Mouse (Mus musculus) c-Kit-negative CD71-positive TER-119-positive erythroid progenitor cells, embryonic 14.5 days (primary cell): ENCODE results near the gene Prss53.

ENCODE experiments used
- DNase-seq: peaks from one replicate; pipeline ENCODE4 v3.0.0-alpha.2; 2013; ENCODE audit warnings: low read depth, low spot score

Gene Prss53

DNA sequence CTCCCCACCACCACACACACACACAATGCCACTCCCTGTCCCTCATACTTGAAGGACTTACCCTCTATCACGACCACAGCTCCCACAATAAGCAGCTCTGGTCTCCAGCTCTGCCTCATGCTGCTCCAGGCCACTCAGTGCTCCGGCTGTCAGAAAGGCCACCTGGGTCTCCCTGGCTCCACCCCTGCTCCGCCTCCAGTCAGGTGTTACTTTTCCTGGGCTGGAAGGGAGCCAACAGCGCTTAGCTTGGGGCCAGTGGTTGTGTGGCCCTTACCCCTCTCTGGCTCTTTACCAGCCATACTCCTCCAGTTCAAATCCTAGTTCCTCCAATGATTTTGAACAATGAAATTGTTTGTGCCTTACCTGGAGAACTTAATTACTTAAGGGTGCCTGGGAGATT lies at the start of gene Prss53:
Gene Prss53 (minus strand): TSS at position 173 of the 400 bp plus-strand sequence.
- DNase-seq: no peak

DNA sequence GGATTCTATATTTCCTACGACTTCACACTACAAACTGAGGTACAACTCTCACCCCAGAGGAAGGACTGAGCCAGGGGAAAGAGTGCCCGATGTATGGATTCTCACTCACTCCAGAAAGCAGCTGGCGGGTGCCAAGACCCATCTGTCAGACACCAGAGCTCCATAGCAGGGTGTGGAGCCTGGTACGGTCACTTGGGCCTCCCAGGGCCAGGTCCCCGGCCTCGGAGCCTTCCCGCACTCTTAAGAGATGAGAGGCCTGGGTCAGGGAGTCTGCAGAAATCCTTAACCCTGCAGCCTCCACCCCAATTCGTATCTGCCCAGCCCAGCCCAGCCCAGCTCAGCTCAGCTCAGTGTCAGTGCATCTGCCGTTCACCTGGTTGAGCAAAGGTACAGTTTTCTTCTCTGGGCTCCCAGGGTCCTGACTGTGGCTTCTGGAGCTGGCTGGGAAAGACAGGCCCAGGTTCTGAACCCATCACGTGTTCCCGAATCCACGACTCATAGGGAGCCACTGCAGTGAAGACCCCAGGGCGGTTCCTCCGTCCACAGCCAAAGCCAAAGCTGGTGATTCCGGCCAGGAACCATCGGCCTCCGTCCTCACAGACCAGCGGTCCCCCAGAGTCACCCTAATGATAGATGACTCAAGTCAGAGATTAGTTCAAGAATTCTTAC lies 45.6 kb upstream of the Prss53 start:
- DNase-seq: no peak

DNA sequence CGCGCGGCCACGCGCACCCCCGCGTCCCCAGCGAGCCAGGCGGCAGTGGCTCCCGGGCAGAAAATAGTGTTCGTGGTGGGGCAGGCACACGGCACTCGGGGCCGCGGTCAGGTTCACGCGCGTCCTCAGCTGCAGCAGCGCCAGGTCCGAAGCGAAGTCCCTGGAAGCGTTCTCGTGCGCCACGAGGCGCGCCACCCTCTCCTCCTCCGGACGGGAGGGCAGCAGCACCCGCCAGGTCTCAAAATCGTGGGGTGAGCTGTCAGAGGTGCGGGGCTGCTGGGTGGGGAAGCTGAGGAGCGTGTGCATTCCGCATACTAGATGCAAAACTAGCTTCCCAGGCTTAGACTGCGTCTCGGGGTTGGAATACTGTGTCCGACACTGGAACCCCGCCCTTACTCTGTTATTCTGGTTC lies 45.0 kb upstream of the Prss53 start:
- no peak for DNase-seq

DNA sequence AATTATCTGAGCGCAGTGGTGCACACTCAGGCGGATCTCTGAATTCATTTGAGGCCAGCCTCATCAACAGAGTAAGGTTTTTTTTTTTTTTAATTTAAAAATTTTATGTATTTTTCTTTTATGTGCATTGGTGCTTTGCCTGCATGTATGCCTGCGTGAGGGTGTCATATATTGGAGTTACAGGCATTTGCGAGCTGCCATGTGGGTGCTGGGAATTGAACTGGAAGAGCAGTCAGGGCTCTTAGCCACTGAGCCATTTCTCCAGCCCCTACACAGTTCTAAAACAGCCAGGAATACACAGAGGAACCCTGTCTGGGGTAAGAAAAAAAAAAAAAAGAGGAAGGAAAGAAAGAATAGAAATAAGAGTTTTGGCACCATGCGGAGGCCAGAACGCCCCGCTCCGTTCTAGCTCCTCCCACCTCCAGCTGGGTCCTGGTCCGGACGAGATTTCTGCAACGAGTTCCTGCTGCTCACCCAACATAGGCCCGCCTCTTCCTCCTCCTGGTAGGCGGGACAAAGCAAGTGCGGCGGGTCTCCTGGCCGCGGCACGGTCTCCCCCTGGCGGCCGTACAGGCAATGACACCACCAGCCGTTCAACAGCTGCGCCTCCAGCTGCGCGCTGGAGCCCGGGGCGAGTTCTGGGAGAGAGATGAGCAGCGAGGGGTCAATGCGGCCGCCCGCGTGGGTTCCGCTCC lies 44.4 kb upstream of the Prss53 start:
- peak; percentile 84 for DNase-seq

DNA sequence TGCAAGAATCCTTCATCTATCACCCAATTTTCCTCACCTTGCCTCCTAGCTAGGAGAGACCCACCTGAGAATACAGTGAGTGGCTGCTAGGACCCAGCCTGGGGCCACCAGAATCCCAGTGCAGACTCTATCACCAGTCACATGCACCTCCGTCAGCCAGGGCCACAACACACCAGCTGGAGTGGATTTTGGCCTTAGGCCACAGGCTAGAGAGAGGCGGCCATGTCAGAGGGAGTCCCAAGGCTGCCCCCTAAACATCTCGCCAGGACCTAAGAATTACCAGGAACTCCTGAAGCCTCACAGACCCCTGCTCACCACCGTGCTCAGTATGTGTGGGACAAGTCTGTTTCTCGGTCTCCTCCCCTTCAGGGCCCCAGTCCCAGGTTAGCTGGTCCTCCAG lies 43.3 kb upstream of the Prss53 start:
- no peak for DNase-seq

DNA sequence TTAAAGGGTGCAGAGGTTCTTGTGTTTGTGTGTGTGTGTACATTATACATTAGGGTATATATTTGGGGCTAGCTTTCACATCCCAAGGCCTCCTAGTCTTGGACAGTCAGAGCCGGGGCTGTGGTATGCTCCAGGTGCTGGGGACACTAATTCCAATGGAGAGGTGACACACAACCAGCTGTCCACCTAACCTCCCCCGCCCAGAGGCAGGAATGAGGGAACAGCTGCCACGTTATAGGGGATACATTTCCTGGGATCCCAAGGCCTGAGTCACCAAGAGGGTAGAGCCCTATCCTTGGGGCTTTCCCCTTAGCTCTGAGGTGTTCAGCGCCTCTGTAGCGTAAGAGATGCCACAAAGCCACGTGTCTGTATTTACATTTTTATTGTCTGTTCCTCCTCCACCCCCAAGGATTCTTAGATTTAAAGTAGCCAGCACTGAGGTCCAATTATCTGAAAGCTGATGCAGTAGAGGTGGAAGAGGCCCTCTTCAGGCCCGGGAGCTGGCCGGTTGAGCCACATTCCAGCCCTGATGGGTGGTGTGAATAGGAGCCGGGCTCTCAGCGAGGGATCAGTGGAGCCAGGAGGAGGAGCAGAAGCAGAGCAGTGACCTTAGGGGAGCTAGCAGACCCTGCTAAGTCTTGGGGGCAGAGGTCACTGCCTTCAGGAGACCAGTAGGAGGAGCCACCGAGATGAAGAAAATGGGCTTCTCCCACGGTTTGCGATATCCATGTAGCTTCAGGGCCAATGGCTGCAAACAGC lies 41.7 kb upstream of the Prss53 start:
- no peak for DNase-seq

DNA sequence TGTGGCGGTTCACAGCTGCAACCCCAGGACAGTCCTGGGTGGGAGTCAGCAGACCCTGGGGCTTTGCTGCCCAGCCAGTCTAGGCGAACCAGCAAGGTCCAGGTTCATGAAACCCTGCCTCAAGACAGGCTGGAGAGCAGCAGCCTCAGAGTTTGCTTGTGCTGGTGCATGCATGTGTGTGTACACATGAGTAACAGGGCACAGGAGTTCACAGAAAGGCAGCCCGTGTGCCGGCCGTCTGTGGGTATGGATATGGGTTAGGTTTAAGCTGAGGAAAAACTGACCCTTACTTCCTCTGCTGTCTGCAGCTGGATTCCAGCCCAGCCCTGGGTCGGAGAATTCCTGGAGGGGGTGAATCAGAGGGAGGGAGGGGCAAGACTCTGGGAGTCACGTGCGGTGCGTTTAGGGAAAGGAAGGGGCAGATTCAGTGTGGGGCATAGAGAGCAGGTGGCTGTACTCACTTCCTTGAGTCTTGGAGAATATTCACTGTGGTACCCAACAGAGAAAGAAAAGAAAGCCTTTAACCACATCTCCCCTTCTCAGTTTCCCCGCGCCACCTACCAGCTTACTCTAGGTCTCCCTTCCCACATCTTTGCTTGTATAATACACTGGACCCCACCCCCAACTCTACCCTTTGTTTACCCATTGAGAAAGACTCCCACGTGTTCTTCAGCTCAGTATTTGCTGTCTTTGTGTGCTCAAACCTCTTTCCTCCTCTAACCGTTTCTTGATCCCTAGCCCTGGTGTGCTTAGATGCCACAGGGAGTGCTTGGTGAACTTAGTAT lies 40.8 kb upstream of the Prss53 start:
- no peak for DNase-seq

DNA sequence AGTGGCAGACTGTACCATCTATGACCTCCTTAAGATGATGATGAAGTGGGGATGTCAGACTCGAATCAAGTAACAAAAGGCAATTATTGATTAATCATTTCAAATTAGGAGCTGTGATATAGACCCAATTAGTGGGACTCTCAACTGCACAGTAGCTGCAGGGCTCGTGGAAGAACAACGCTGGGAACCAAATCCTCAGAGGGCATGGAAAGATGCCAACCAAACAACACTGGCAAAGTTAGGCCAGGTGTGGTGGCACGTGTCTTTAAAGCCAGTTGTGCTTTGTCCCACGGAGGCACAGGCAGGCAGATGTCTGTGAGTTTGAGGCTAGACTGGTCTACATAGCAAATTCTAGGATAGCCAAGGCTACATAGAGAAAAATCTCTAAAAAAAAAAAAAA lies 39.9 kb upstream of the Prss53 start:
- DNase-seq: no peak

DNA sequence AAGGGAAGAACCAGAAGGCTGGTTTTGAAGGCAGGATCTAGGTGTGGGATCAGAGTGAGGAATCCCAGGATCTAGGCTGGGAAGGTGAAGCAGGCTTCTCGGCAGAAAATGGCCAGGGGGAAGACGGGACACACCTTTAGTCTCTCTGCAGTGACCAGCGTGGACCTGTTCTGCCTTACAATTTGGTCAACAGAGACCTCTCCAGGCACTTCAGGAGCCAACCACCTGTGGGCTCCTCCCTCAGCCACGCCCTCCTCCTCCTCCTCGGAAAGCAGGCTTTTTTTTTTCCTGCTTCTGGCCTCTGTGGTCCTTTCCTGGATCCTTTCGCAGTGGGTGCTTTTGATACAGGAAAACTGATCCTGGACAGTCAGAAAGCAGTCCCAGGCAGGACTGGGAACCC lies 39.2 kb upstream of the Prss53 start, which contains the start of gene Prss8:
Gene Prss8 (minus strand): TSS at position 182 of the 400 bp plus-strand sequence.
- DNase-seq: no peak

DNA sequence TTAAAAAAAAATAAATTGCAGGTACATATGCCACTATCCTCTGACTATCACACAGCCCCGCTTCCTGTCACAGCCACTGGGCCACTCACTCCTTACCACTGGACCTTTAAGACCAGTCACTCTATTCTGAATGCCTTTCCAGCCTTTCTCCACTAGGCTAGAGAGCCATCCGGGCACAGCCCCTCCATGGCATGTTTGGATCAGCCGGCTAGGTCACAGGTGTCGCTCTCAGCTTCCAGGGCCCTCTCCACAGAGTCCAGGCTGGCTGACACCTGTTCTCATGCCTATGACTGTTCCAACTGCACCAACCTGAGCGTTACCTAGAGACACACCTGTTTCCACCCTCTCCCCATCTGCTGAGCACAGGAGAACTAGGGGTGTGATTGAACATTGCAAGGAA lies 37.8 kb upstream of the Prss53 start:
- no peak for DNase-seq

DNA sequence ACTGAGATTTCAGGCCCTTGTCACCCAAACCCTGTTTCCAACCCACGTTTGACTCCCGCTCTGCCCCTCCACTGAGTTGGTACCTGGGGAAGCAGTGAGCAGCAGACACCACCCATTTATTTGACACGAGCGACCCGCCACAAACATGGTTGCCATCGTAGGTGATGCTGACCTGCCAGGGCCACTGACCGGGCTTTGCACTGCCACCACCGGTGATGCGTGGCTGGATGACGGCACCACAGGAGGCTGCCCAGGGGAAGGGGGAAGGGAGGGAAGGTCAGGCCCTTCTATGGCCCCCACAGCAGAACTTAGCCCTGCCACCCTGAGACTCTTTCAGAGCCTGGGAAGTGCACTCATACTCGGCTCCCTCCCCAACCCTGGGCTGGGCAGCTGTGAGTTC lies 37.0 kb upstream of the Prss53 start:
- DNase-seq: no peak

DNA sequence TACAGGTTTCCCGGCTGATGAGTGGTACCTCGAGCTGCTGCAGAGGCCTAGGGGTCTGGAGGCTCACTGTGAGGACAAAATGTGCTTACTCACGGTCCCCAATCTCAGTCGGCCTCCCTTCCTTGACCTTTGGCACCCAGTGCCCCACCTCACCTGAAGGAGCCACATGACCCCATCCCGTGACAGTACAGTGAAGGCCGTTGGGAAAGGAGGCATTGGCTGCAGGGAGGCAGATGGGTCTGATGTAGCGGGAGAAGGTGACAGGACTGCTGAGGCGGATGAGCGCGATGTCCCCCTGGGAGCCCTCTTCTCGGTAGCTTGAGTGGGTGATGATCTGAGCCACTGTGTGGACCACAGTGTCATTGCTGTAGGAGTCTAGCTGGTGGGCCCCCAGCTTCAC lies 36.1 kb upstream of the Prss53 start:
- DNase-seq: no peak

DNA sequence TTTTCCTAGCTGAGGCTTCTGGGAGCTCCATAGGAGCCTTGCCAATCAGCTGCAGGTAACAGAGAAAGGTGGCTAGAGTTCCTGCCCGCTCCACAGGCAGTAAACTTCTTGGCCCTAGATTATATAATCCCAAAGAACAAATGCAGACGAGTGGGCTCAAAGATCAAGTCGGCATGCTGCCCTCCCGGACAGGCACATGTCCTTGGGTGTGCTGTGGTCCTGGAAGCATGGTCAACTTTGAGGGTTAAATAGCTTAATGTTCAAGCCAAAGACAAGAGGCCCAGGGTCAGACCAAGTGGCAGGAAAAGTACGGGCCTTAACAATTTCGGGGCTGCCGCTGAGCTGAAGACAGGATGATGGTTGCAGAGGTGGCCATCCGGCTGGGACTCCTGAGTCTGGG lies 35.3 kb upstream of the Prss53 start:
- no peak for DNase-seq

DNA sequence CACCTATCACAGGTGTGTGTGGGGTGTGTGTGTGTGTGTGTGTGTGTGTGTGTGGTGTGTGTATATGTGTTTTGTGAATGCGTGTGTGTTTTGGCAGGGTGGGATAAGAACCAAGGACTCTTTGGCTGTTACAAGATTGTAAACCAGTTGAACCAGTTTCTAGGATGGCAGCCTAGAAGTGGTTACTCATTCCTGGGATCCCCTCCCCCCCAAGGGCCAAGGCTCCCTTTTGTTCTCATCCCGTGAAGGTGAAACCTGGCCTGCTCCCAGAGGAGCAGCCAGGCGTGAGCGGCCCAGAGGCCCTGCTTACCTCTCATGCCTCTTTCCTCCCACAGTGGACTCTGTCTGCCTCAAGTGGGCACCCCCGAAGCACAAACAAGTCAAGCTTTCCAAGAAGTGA lies 34.5 kb upstream of the Prss53 start:
- no peak for DNase-seq

DNA sequence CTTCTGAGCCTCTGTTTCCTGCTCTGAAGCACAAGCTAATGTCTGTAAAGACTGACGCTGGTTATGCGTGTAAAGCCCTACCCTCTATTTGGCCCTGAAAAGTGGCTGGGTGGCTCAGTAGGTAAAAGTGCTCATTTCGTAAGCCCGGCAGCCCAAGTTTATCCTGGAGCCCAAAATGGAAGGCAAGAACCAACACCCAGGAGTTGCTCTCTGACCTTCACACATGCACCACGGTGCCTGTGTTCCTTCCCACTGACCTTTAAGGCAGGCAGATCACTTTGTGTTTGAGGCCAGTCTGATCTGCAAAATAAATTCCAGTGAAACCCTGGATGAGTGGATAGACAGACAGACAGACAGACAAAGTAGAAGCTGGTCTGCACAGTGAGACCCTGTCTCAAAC lies 32.9 kb upstream of the Prss53 start:
- no peak for DNase-seq

DNA sequence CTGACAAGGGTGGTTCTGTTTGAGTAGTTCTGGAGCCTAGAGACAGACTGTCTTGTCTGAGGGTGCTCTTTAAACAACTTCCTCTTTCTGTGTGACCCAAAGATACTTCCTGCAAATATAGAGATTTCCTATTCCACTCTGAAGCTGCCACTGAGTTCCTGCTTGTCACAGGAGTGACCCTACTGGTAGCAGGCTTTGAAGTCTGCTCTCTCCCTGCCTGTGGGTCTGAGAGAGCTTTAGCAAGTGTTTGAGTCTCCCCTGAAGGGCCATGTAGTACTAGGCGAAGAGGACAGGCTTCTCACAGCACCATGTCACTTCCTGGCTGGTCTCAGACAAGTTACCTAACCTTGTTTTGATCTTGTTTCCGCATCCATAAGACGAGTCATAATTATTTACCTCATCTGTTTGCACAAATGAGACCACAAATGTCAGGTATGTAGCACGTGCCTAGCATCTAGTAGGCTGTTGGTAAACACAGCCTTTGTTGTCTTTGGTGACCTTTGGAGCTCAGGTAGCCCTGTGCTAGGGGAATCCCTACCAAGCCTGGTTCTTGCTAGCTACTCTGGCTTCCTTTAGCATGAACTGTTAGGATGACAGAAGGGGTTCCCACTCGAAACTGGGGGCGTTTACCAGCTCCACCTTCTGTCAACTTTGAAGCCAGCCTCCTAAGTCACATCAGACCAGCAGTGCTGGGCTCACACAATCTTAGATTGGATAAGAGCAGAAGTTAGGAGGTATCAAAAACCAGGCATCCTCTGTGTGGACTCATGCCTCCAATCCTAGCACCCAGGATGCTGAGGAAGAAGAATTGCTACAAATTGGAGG lies 31.9 kb upstream of the Prss53 start:
- no peak for DNase-seq

DNA sequence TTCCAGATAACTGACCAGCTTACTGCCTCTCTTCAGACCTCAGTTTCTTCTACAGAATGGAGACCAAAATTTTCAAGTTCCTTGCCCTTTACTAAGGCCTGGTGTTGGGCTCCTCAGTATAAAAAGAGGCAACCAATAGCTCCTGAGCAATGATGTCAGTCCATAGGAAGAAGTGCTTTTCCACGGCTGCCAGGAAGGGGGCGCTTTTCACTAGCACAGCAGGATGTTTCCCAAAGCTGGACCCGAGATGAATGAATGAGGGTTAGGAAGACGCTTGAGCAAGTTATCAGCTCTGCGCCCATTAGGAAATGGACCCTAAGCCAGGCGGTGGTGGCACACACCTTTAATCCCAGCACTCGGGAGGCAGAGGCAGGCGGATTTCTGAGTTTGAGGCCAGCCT lies 30.7 kb upstream of the Prss53 start:
- DNase-seq: no peak

DNA sequence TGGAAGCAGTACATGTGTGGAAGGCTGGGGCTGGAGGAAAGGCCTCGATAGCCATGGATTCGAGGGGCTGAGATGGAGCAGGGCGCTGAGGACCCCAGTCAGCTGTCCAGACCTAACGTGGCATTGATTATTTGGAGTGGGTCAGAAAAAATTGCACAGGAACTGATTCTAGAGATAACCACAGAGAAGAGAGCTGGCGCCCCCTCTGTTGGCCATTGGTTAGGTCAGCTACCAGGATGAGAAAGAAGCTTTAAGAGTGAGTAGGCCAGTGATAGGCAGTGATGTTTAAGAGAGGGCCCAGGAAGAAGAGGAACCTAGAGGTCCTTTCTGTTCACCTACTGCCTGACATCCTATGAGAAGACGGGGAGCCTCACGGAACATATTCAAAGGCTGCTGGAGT lies 28.5 kb upstream of the Prss53 start:
- no peak for DNase-seq

DNA sequence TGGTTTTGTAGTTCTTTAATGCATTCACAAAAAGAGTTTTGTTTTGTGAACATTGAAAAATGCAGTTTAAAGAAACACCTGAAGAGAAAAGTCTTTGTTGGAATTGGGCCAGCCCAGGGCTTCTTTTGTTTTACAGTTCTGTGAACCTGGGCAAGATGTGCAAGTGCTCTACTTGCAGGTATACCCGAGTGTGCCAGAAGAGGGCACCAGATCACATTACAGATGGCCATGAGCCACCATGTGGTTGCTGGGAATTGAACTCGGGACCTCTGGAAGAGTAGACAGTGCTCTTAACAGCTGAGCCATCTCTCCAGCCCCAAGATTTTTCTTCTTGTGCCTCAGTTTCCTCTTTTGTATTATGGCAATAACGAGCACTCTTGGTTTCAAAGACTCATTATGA lies 27.4 kb upstream of the Prss53 start:
- DNase-seq: no peak

DNA sequence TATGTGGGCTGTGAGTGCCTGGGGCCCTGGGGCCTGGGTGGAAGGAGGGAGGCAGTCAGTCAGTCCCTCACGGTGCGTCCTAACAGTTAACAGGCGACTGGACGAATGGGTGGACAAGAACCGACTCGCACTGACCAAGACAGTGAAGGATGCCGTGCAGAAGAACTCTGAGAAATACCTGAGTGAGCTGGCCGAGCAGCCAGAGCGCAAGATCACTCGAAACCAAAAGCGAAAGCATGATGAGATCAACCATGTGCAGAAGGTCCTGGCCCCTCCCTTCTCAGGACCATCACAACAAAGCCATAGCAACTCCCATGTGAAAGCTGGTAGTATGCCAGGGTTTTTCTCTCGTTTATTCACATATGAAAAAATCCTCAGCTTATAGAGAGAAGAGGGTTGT lies 24.5 kb upstream of the Prss53 start:
- no peak for DNase-seq

DNA sequence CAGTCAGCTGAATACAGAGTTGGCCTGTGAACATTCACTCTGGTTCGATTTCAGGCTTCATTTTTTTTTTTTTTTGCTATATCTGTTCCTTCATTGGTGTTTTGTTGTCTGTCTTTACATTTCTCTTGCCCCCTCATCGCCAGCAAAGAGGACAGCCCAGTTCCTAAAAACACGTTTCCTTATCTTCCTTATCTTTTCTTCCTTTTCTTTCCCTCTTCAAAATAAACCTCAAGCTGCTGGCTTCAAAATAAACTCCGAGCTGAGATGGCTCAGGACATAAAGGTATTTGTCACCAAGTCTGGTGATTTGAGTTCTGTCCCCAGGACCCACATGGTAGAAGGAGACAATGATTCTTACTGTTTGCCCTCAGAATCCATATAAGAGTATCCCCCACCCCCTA lies 22.2 kb upstream of the Prss53 start:
- no peak for DNase-seq
